Mouse (Mus musculus): Measurements from ENCODE around the gene Mpp6.

DNA sequence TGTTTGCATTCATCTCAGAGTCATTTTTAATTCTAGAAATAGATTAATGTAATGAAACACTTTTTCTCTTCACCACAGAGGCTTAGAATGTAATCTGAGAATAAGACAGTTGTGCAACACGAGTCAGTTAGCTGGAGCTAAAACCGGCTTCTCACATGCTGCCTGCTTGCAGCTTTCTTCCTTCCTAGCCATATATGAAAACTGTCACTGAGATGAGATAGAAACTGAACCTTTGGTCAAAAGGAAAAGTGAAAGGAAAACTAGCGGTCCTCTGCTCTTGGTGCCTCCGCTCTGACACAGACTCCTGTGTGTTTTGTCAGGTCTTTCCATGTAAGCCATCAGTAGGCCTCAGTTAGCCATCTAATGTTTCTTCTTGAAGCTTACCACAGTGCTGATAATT is 77.9 kb downstream of the Mpp6 start:
- TF ChIP-seq POLR2A (IDR thresholded peaks at IDR 0.05; ENCODE audit: low read depth, low read length) (no peak), CTCF (conservative IDR thresholded peaks at IDR 0.05; ENCODE audit: insufficient read depth, insufficient read length, low read depth, low read length) (no peak)

Measured in kidney, adult 2 months (tissue).